Mouse (Mus musculus) C2C12 (cell line): Measurements from ENCODE around the gene Zc3h18.

ENCODE experiments used
- CEBPB ChIP-seq: IDR thresholded peaks from one replicate; pipeline ENCODE4 v1.6.1; 2011; ENCODE audit warnings: low read depth, mild to moderate bottlenecking, control low read depth, moderate library complexity
- CTCF ChIP-seq: IDR thresholded peaks from one replicate; pipeline ENCODE4 v1.5.1; 2011; ENCODE audit not compliant: control insufficient read depth, insufficient read depth, insufficient read length
- MAX ChIP-seq: IDR thresholded peaks from one replicate; pipeline ENCODE4 v1.6.1; 2011; ENCODE audit warnings: mild to moderate bottlenecking, control low read depth
- MYOD1 ChIP-seq: IDR thresholded peaks from one replicate; pipeline ENCODE4 v1.6.1; 2011; ENCODE audit warnings: low read depth; ENCODE audit not compliant: control insufficient read depth, insufficient read length
- USF1 ChIP-seq: IDR thresholded peaks from one replicate; pipeline ENCODE4 v1.6.1; 2011; ENCODE audit warnings: low read depth, mild to moderate bottlenecking, control low read depth, moderate library complexity

DNA sequence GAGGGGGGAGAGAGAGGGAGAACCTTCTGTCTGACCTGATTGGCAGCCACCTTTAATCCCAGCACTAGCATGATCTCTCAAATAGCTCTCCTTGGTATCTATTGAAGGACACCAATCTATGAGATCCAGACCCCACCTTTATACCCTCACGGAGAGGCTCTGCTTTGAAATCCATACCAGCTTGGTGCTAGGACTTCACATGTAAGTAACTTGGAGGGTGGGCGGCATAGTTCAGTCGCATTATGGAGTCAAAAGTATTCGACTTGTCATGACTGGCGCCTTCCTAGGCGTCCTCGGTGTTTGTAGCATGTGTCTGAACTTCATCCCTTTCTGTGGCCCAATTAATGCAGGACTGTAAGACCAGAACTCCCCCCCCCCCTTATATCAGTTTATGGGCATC, 1.1 kb upstream of the Zc3h18 start:
- TF ChIP-seq CTCF = no peak
- no peak for TF ChIP-seq CEBPB
- TF ChIP-seq MYOD1 = no peak
- no peak for TF ChIP-seq MAX
- no peak for TF ChIP-seq USF1
